Mouse (Mus musculus) cerebellum, adult 2 months (tissue): ENCODE measurements around the gene Ebf4.

Source experiments
- CTCF ChIP-seq: fragments of 200-500 bp; IDR thresholded peaks from 2 replicates; pipeline ENCODE4 v1.5.1; 2011; ENCODE audit warnings: low read depth, mild to moderate bottlenecking, control low read depth, low read length, moderate library complexity, borderline replicate concordance; ENCODE audit not compliant: insufficient read depth
- POLR2A ChIP-seq: fragments of 200-500 bp; IDR thresholded peaks from 2 replicates; pipeline ENCODE4 v1.6.1; 2011; ENCODE audit warnings: low read length, control low read depth, borderline replicate concordance; ENCODE audit not compliant: insufficient read depth

GRCm38 (mm10) chr2:130367386-130367785, 72.4 kb downstream of the Ebf4 start:
- TF ChIP-seq POLR2A (no peak), CTCF (no peak)
